Mouse (Mus musculus) cerebellum, adult 18-20 months (tissue): Measurements from ENCODE around the gene Slc30a7.

Source experiments
- DNase-seq, 2 experiments: peaks; one replicate each; pipeline ENCODE4 v3.0.0; 2021

The Slc30a7 gene

GRCm38 (mm10) chr3:115985183-115985892 lies 21.9 kb downstream of the Slc30a7 start:
- no peak for DNase-seq

- DNase-seq = no peak
Measured at GRCm38 (mm10) chr3:115984653-115985052, 22.6 kb downstream of the Slc30a7 start.

- DNase-seq = no peak
Measured at GRCm38 (mm10) chr3:115983217-115983616, 24.0 kb downstream of the Slc30a7 start.

- no peak for DNase-seq
Measured at GRCm38 (mm10) chr3:115979000-115979399, 28.2 kb downstream of the Slc30a7 start.

- DNase-seq = no peak
Measured at GRCm38 (mm10) chr3:115974995-115975394, 32.2 kb downstream of the Slc30a7 start.

GRCm38 (mm10) chr3:115974228-115974627 lies 33.0 kb downstream of the Slc30a7 start:
- no peak for DNase-seq

- no peak for DNase-seq
Measured at GRCm38 (mm10) chr3:115971891-115972646, 35.1 kb downstream of the Slc30a7 start.

GRCm38 (mm10) chr3:115971045-115971785 lies 36.0 kb downstream of the Slc30a7 start:
- DNase-seq = no peak

- DNase-seq = no peak
Measured at GRCm38 (mm10) chr3:115968745-115969530, 38.3 kb downstream of the Slc30a7 start.

GRCm38 (mm10) chr3:115964071-115964470 lies 43.1 kb downstream of the Slc30a7 start:
- DNase-seq = no peak

GRCm38 (mm10) chr3:115963597-115963996 lies 43.6 kb downstream of the Slc30a7 start:
- DNase-seq = no peak

- DNase-seq = no peak
Measured at GRCm38 (mm10) chr3:115962028-115962415, 45.2 kb downstream of the Slc30a7 start.

- no peak for DNase-seq
Measured at GRCm38 (mm10) chr3:115961311-115962027, 45.7 kb downstream of the Slc30a7 start.

GRCm38 (mm10) chr3:115957223-115957622 lies 50.0 kb downstream of the Slc30a7 start:
- no peak for DNase-seq

GRCm38 (mm10) chr3:115953088-115953487 lies 54.1 kb downstream of the Slc30a7 start:
- no peak for DNase-seq

GRCm38 (mm10) chr3:115952356-115952755 lies 54.9 kb downstream of the Slc30a7 start:
- DNase-seq = no peak

GRCm38 (mm10) chr3:115951221-115951620 lies 56.0 kb downstream of the Slc30a7 start:
- DNase-seq = no peak

- DNase-seq = no peak
Measured at GRCm38 (mm10) chr3:115949921-115950877, 57.0 kb downstream of the Slc30a7 start.

- no peak for DNase-seq
Measured at GRCm38 (mm10) chr3:115949220-115949920, 57.8 kb downstream of the Slc30a7 start.

GRCm38 (mm10) chr3:115946272-115946671 lies 60.9 kb downstream of the Slc30a7 start:
- no peak for DNase-seq
